23 mouse cellular contexts compared by ENCODE assay signal in genomic region chr5:24878713-24879112, GRCm38 (mm10). TPM values are rescaled to one million over a fixed set of nuclear protein-coding genes. Genes with fewer than 3 reads are reported as not detected.
DNase-seq lines count a peak whose midpoint lies in the region; ATAC-seq and TF ChIP-seq lines count a peak whose summit lies in the region.
"Had no signal": no experiment of that assay in that cellular context is flagged by ENCODE, and none has a peak within 500 bp of the region (broad histone marks: within the 10 kb centered on the region; RNA-seq: fewer than 3 reads in every experiment).

No protein-coding gene starts in this region.

- peaks cover 80% of the 10 kb centered on the region for H3K36me3 ChIP-seq in heart, embryonic 10.5 days
- peaks cover 28% of the 10 kb centered on the region for H3K36me3 ChIP-seq in heart, embryonic 16.5 days (ENCODE audit: control insufficient read depth, insufficient read depth)
- no peaks in the 10 kb centered on the region for H3K36me3 ChIP-seq in heart, adult 2 months (ENCODE audit: control insufficient read depth, insufficient read depth, low read length)
- peaks cover 9% of the 10 kb centered on the region; the same call in 1 of the 2 replicates for H3K36me3 ChIP-seq in lung, embryonic 14.5 days (ENCODE audit: insufficient read depth)
- H3K36me3 ChIP-seq in stomach, postnatal 0 days (ENCODE audit: control insufficient read depth, insufficient read depth, low read length): peaks cover 7% of the 10 kb centered on the region; the same call in 1 of the 2 replicates

- no peak for TF ChIP-seq CTCF in heart, adult 2 months (IDR thresholded peaks at IDR 0.05)
- no peak for TF ChIP-seq CTCF in lung, embryonic 14.5 days (IDR thresholded peaks at IDR 0.05; ENCODE audit: low read depth)
- no peak for TF ChIP-seq CTCF in stomach, postnatal 0 days (IDR thresholded peaks at IDR 0.05; ENCODE audit: low read depth)

- peaks cover 25% of the 10 kb centered on the region for H3K4me1 ChIP-seq in heart, embryonic 10.5 days
- peaks cover 7% of the 10 kb centered on the region; the same call in 1 of the 2 replicates for H3K4me1 ChIP-seq in heart, embryonic 16.5 days (ENCODE audit: control insufficient read depth, insufficient read depth, low read length)
- no peaks in the 10 kb centered on the region for H3K4me1 ChIP-seq in heart, adult 2 months (ENCODE audit: control insufficient read depth, insufficient read depth, low read length)
- no peaks in the 10 kb centered on the region for H3K4me1 ChIP-seq in lung, embryonic 14.5 days (ENCODE audit: insufficient read depth)
- H3K4me1 ChIP-seq in stomach, postnatal 0 days (replicated peaks; ENCODE audit: control insufficient read depth, insufficient read depth): no peaks in the 10 kb centered on the region
- H3K4me1 ChIP-seq: limb, embryonic 15.5 days had no signal

- peak overlapping the region; percentile 56; the same call in 1 of the 2 replicates for H3K27ac ChIP-seq in heart, embryonic 10.5 days
- peak overlapping the region; percentile 13 for H3K27ac ChIP-seq in heart, embryonic 16.5 days (ENCODE audit: low read length)
- no peak overlapping the region for H3K27ac ChIP-seq in heart, adult 2 months
- no peak overlapping the region for H3K27ac ChIP-seq in lung, embryonic 14.5 days (ENCODE audit: low read depth)
- no peak overlapping the region for H3K27ac ChIP-seq in stomach, postnatal 0 days (replicated peaks)
- H3K27ac ChIP-seq: embryonic facial prominence, embryonic 15.5 days; gastrocnemius, adult 2 months; limb, embryonic 15.5 days; macrophage had no signal

- H3K4me3 ChIP-seq in heart, embryonic 10.5 days: no peak overlapping the region
- H3K4me3 ChIP-seq in heart, embryonic 16.5 days (ENCODE audit: low read length): no peak overlapping the region
- no peak overlapping the region for H3K4me3 ChIP-seq in heart, adult 2 months
- H3K4me3 ChIP-seq in lung, embryonic 14.5 days (ENCODE audit: low read depth, low read length): no peak overlapping the region
- H3K4me3 ChIP-seq in stomach, postnatal 0 days (ENCODE audit: low read depth, low read length): no peak overlapping the region
- H3K4me3 ChIP-seq: embryonic facial prominence, embryonic 15.5 days; gastrocnemius, adult 2 months; limb, embryonic 15.5 days had no signal

- no peak for TF ChIP-seq EP300 in heart, adult 2 months (IDR thresholded peaks at IDR 0.05; ENCODE audit: insufficient read depth, low read depth, low read length)
- TF ChIP-seq EP300 in stomach, postnatal 0 days (optimal IDR thresholded peaks at IDR 0.05): no peak

- H3K9me3 ChIP-seq in heart, embryonic 10.5 days: no peaks in the 10 kb centered on the region
- H3K9me3 ChIP-seq in heart, embryonic 16.5 days (replicated peaks; ENCODE audit: control insufficient read depth, low read length): no peaks in the 10 kb centered on the region
- no peaks in the 10 kb centered on the region for H3K9me3 ChIP-seq in lung, embryonic 14.5 days (ENCODE audit: low read depth, low read length)
- H3K9me3 ChIP-seq in stomach, postnatal 0 days (ENCODE audit: control insufficient read depth, low read length): no peaks in the 10 kb centered on the region
- H3K9me3 ChIP-seq: embryonic facial prominence, embryonic 15.5 days; limb, embryonic 15.5 days had no signal

- WGBS in heart, embryonic 10.5 days: 70% methylated on average over 4 of the region's 4 CpGs
- WGBS in heart, embryonic 16.5 days: 44% methylated on average over 4 of the region's 4 CpGs
- 79% methylated on average over 4 of the region's 4 CpGs for WGBS in heart, adult 2 months
- WGBS in lung, embryonic 14.5 days: 49% methylated on average over 4 of the region's 4 CpGs
- WGBS in stomach, postnatal 0 days: 52% methylated on average over 4 of the region's 4 CpGs

- no peak overlapping the region for H3K4me2 ChIP-seq in heart, embryonic 16.5 days (ENCODE audit: low read depth, low read length)
- no peak overlapping the region for H3K4me2 ChIP-seq in lung, embryonic 14.5 days
- no peak overlapping the region for H3K4me2 ChIP-seq in stomach, postnatal 0 days (replicated peaks; ENCODE audit: low read depth)
- H3K4me2 ChIP-seq: embryonic facial prominence, embryonic 15.5 days; limb, embryonic 15.5 days; midbrain, embryonic 11.5 days had no signal

- H3K27me3 ChIP-seq in heart, embryonic 10.5 days (ENCODE audit: insufficient read depth, poor library complexity, severe bottlenecking): no peaks in the 10 kb centered on the region
- H3K27me3 ChIP-seq in heart, embryonic 16.5 days (ENCODE audit: control insufficient read depth, insufficient read depth, low read length): no peaks in the 10 kb centered on the region
- no peaks in the 10 kb centered on the region for H3K27me3 ChIP-seq in heart, adult 2 months (ENCODE audit: control insufficient read depth, insufficient read depth, low read length)
- H3K27me3 ChIP-seq in lung, embryonic 14.5 days (ENCODE audit: insufficient read depth, low read length): no peaks in the 10 kb centered on the region
- H3K27me3 ChIP-seq in stomach, postnatal 0 days (ENCODE audit: control insufficient read depth, insufficient read depth, low read length): no peaks in the 10 kb centered on the region
- H3K27me3 ChIP-seq: embryonic facial prominence, embryonic 15.5 days; limb, embryonic 15.5 days had no signal

- ATAC-seq in heart, embryonic 16.5 days (replicated peaks; ENCODE audit: extremely low read depth, insufficient read depth, low FRiP score): no peak
- ATAC-seq in lung, embryonic 14.5 days (ENCODE audit: insufficient read depth): peak; percentile 68; the same call in 1 of the 2 replicates
- 0 out of 2 replicates have a peak, but pooled peaks have one; percentile 45 for ATAC-seq in stomach, postnatal 0 days (ENCODE audit: low FRiP score, low TSS enrichment)
- ATAC-seq: forebrain, embryonic 14.5 days had no signal

- no peak for DNase-seq in heart, embryonic 10.5 days (ENCODE audit: low spot score)
- no peak for DNase-seq in heart, postnatal 10 days
- DNase-seq in heart, adult 2 months: no peak
- DNase-seq in lung, embryonic 14.5 days: peak; percentile 78
- no peak for DNase-seq in lung, postnatal 14 days
- DNase-seq in stomach, postnatal 0 days (ENCODE audit: low spot score): no peak
- no peak for DNase-seq in adrenal gland, postnatal 14 days
- DNase-seq: adrenal gland, postnatal 25 days; cerebellum, adult 8-10 months; cerebellum, postnatal 36 days; embryo, embryonic 11 days; gastrocnemius, adult 2 months; kidney, adult 9 months; kidney, postnatal 14 days; left cerebral cortex, postnatal 4 days; lung, adult 2 months; right cerebral cortex, adult 18-20 months had no signal

- H3K9ac ChIP-seq in heart, embryonic 16.5 days (ENCODE audit: low read length): no peak overlapping the region
- no peak overlapping the region for H3K9ac ChIP-seq in heart, adult 2 months (ENCODE audit: low read depth, low read length)
- H3K9ac ChIP-seq in lung, embryonic 14.5 days: no peak overlapping the region
- H3K9ac ChIP-seq in stomach, postnatal 0 days (ENCODE audit: low read length): no peak overlapping the region
- H3K9ac ChIP-seq: embryonic facial prominence, embryonic 15.5 days; limb, embryonic 15.5 days had no signal

- no peaks in the 10 kb centered on the region for H3K79me2 ChIP-seq in heart, adult 2 months (replicated peaks; ENCODE audit: control insufficient read depth, insufficient read depth, low read length)

- no peak for TF ChIP-seq POLR2A in heart, adult 2 months (IDR thresholded peaks at IDR 0.05; ENCODE audit: insufficient read depth, low read depth, low read length)

- intact Hi-C loops in heart, postnatal 10 days (cut with DNase I): no loop called here
- intact Hi-C loops in heart, adult 2 months (cut with DNase I): no loop called here

RNA-seq across cellular contexts. Expression of gene Rheb, which starts 36.3 kb away (rescaled TPM):
- polyA plus RNA-seq in heart, embryonic 10.5 days (2016; fragmentation: Nextera tagmentation; extraction: Ambion mirVana): 219 and 225 TPM in 2 replicates
- total RNA-seq in heart, postnatal 10 days (2021): 10 to 100 TPM; 84.6 to 90.3 TPM
- 242 and 283 TPM in 2 replicates for polyA plus RNA-seq in heart, embryonic 16.5 days (2015; fragmentation: Nextera tagmentation; extraction: Ambion mirVana)
- 10 to 100 TPM; 76.9 to 87.4 TPM for total RNA-seq in heart, adult 2 months (2021)
- polyA plus RNA-seq in heart, adult 2 months (2012; rRNA removed): 29.1 and 51.5 TPM in 2 replicates
- polyA plus RNA-seq in lung, embryonic 14.5 days (2014; fragmentation: Nextera tagmentation; extraction: Ambion mirVana): 196 and 198 TPM in 2 replicates
- polyA plus RNA-seq in stomach, postnatal 0 days (2015; fragmentation: Nextera tagmentation; extraction: Ambion mirVana): 209 and 218 TPM in 2 replicates
- 68.6 and 76.1 TPM in 2 replicates for total RNA-seq in adrenal gland, postnatal 14 days (2021)

Comparison
In these comparisons a context has a peak if more than half of its experiments do, and no peak if none do; other contexts are left out.
1. H3K27ac ChIP-seq: peak in heart, embryonic 10.5 days (single experiment) and heart, embryonic 16.5 days (single experiment); none in heart, adult 2 months (single experiment), lung, embryonic 14.5 days (single experiment) and stomach, postnatal 0 days (single experiment).